Mouse (Mus musculus): ENCODE data around the gene Ccdc162. TPM values are rescaled to one million over a fixed set of nuclear protein-coding genes. Genes with fewer than 3 reads are reported as not detected.

Ccdc162 gene
- total and polyA plus RNA-seq, 2 experiments from 2014 or later = 1.2 to 3.2 TPM

DNA sequence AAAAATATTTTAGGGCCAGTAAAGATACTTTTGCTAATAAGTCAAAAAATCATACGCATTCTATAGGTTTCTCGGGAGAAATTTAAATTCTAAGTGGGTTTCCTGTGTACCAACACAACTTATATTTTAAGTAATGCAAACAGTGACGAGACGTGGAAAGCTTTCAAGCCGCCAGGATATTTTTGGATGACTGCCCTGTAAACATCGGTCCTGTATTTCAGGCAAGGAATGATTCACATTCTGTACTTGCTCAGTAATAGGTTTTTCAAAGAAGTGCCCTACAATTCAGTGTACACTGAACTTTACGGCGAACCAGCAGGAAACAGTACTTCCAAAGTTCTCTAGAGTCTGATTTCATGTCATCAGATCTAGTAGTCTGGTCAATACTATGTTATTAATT lies 5.7 kb downstream of the Ccdc162 start:
- H3K9ac ChIP-seq = no peak overlapping the region
- no peak overlapping the region for H3K4me3 ChIP-seq (ENCODE audit: low read depth, low read length)
- H3K36me3 ChIP-seq (ENCODE audit: insufficient read depth) = no peaks in the 10 kb centered on the region
- no peak overlapping the region for H3K27ac ChIP-seq (ENCODE audit: low read depth, low read length)
- no peak for ATAC-seq
- no peaks in the 10 kb centered on the region for H3K9me3 ChIP-seq (ENCODE audit: low read length)
- no peak for TF ChIP-seq CTCF (IDR thresholded peaks at IDR 0.05; ENCODE audit: low read depth)
- H3K4me2 ChIP-seq (ENCODE audit: low read depth) = no peak overlapping the region
- DNase-seq = no peak
- H3K27me3 ChIP-seq (ENCODE audit: insufficient read depth, low read length) = no peaks in the 10 kb centered on the region
- WGBS = 64% methylated on average over 8 of the region's 8 CpGs
- H3K4me1 ChIP-seq (ENCODE audit: insufficient read depth) = no peaks in the 10 kb centered on the region

DNA sequence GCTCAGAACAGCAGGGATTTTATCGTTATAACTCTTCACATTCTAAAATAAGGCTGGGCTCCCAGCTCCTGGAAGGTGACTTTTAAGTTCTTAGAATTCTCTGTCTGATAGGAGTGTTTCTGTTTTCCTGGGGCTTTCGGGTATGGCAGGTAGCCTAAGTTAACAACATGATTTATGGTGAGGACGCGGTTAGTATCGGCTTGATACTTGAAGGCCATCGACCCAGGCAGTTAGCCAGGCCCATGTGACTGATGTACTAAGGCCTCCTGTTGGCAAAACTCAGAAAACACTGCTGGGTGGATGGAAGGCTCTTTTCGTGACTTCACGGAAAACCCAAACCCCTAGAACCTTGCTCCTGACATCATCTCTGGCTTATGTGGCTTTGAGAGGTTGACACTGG lies 7.1 kb downstream of the Ccdc162 start:
- Histone ChIP-seq H3K4me1 (ENCODE audit: insufficient read depth) (no peaks in the 10 kb centered on the region), H3K27me3 (ENCODE audit: insufficient read depth, low read length) (no peaks in the 10 kb centered on the region), H3K36me3 (ENCODE audit: insufficient read depth) (no peaks in the 10 kb centered on the region), H3K4me3 (ENCODE audit: low read depth, low read length) (no peak overlapping the region), H3K9ac (no peak overlapping the region), H3K27ac (ENCODE audit: low read depth, low read length) (no peak overlapping the region), H3K4me2 (ENCODE audit: low read depth) (no peak overlapping the region), H3K9me3 (ENCODE audit: low read length) (no peaks in the 10 kb centered on the region)
- DNase-seq (no peak), ATAC-seq (no peak)
- 91% methylated on average over 8 of the region's 8 CpGs for WGBS
- no peak for TF ChIP-seq CTCF (IDR thresholded peaks at IDR 0.05; ENCODE audit: low read depth)

DNA sequence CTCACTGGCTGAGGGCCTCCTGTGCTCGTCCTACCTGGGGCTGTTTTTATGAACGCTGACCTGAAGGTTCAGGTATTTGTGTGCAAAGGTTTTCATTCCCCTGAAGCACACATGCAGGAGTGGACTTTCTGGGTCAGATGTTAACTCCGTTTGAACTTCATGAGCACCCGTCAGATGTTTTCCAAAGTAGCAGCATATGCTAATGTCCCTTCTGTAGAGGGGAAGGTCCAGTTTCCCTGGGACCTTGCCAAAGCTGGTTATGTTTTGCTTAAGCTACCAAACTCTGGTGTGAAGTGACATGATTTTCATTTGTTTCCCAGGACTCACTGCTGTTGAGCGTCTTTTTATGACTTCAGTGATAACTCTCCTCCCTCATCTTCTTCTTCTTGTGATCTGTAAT lies 16.8 kb downstream of the Ccdc162 start:
- H3K27me3 ChIP-seq (ENCODE audit: insufficient read depth, low read length) = no peaks in the 10 kb centered on the region
- no peaks in the 10 kb centered on the region for H3K36me3 ChIP-seq (ENCODE audit: insufficient read depth)
- no peak overlapping the region for H3K4me3 ChIP-seq (ENCODE audit: low read depth, low read length)
- DNase-seq (no peak), ATAC-seq (no peak)
- no peak overlapping the region for H3K4me2 ChIP-seq (ENCODE audit: low read depth)
- H3K9ac ChIP-seq = no peak overlapping the region
- H3K27ac ChIP-seq (ENCODE audit: low read depth, low read length) = no peak overlapping the region
- 87% methylated on average over 5 of the region's 5 CpGs for WGBS
- H3K4me1 ChIP-seq (ENCODE audit: insufficient read depth) = no peaks in the 10 kb centered on the region
- H3K9me3 ChIP-seq (ENCODE audit: low read length) = no peaks in the 10 kb centered on the region
- no peak for TF ChIP-seq CTCF (IDR thresholded peaks at IDR 0.05; ENCODE audit: low read depth)

DNA sequence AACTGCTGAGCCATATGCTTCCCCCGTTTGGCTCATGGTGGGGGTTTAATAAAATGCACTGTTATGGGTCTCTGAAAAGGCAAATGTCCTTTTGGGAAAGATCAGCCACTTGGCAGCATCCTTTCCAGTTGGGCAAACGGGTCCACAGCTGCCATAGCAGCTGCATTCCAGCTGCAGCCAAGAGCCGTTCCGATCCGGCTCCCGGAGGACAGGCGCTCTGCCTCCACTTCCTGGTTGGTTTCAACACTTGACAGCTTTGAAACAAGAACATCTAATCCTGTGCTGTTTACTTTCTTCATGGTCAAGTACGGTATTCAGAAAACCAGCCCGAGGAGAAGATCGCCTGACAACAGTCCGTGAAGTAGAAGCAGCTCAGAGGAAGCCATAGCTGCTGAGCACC lies 19.4 kb downstream of the Ccdc162 start:
- DNase-seq = no peak
- Histone ChIP-seq H3K27me3 (ENCODE audit: insufficient read depth, low read length) (no peaks in the 10 kb centered on the region), H3K4me3 (ENCODE audit: low read depth, low read length) (no peak overlapping the region), H3K9me3 (ENCODE audit: low read length) (no peaks in the 10 kb centered on the region), H3K27ac (ENCODE audit: low read depth, low read length) (no peak overlapping the region), H3K4me1 (ENCODE audit: insufficient read depth) (no peaks in the 10 kb centered on the region), H3K9ac (no peak overlapping the region), H3K36me3 (ENCODE audit: insufficient read depth) (no peaks in the 10 kb centered on the region), H3K4me2 (ENCODE audit: low read depth) (no peak overlapping the region)
- no peak for TF ChIP-seq CTCF (IDR thresholded peaks at IDR 0.05; ENCODE audit: low read depth)
- WGBS = 81% methylated on average over 11 of the region's 11 CpGs
- ATAC-seq = no peak

DNA sequence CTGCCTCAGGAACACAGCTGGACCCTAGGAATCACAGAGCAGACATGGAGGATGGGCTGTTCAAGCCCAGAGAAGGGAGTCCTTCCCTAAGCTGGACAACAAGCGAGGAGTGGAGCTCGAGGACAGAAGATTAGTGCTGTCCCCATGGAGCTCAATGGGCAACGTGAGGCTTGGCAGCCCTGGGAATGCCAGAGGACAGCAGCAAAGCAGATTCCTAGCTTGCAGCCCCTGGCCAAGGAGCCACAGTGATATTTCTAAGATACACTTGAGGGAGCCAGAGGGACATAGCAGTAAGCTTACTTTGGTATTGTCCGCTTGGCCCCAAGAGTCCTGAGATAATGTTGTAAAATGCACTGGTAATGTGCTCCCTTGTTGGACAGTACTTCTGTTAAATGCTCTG lies 25.5 kb downstream of the Ccdc162 start:
- 64% methylated on average over 4 of the region's 4 CpGs for WGBS

DNA sequence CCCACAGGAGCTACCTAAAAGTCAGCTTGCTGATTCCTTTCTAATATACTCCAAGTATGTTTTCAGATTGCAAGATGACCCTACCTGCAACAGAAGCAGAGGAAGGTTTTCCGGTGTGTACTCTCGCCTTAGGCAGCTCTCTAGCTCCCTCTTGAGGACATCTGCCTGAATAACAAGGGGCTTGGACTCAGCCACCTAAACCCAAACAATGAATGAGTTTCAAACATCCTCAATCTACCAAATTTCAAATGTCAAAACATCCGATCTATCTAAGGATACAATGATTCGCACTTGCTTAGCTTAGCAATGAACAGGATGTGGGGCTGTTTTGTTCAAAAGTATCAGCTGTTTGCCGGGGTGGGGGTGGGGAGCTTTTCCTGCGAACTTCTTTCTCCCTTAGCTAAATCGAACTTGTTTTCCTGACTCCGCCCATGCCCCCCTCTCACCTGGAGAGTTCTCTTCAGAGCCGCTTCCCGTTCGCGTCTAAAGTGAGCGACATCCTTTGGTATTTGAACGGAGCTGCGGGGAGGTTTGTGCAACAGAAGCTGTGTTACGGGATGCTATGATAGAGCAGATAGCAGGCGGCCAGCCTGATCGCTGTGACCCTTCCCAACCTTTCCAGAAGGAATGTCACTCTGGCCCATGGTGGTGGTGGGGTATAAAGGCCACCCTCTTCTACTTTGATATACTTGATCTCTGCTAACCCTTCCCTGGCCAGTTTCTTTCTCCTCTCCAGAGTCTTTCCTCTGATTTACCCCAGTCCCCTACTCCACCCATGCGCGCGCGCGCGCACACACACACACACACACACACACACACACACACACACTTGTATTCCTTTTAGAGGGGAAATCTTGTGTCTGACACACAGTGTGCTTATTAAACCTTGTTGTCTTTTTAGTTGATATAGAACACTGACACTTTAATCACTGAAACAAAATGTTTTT lies 26.2 kb downstream of the Ccdc162 start:
- WGBS = 24% methylated on average over 24 of the region's 24 CpGs
- no peaks in the 10 kb centered on the region for H3K36me3 ChIP-seq (ENCODE audit: insufficient read depth)
- H3K4me2 ChIP-seq (ENCODE audit: low read depth) = peak overlapping the region; percentile 64
- no peaks in the 10 kb centered on the region for H3K9me3 ChIP-seq (ENCODE audit: low read length)
- H3K4me3 ChIP-seq (ENCODE audit: low read depth, low read length) = peak overlapping the region; percentile 39
- no peak overlapping the region; the same call in 1 of the 2 replicates for H3K9ac ChIP-seq
- no peaks in the 10 kb centered on the region; the same call in 1 of the 2 replicates for H3K27me3 ChIP-seq (ENCODE audit: insufficient read depth, low read length)
- no peaks in the 10 kb centered on the region for H3K4me1 ChIP-seq (ENCODE audit: insufficient read depth)
- no peak overlapping the region for H3K27ac ChIP-seq (ENCODE audit: low read depth, low read length)
- peak; percentile 83 for DNase-seq
- TF ChIP-seq CTCF (IDR thresholded peaks at IDR 0.05; ENCODE audit: low read depth) = peak; percentile 91
- ATAC-seq = peak; percentile 75

More for the DNA sequence above, 25.5 kb downstream of the Ccdc162 start:
- DNase-seq (no peak), ATAC-seq (0 out of 2 replicates have a peak, but pooled peaks have one; percentile 14)
- peak; percentile 30; the same call in 1 of the 2 replicates for TF ChIP-seq CTCF (IDR thresholded peaks at IDR 0.05; ENCODE audit: low read depth)
- Histone ChIP-seq H3K27ac (ENCODE audit: low read depth, low read length) (no peak overlapping the region), H3K4me2 (ENCODE audit: low read depth) (no peak overlapping the region), H3K9ac (no peak overlapping the region), H3K4me3 (ENCODE audit: low read depth, low read length) (no peak overlapping the region), H3K9me3 (ENCODE audit: low read length) (no peaks in the 10 kb centered on the region), H3K36me3 (ENCODE audit: insufficient read depth) (no peaks in the 10 kb centered on the region), H3K27me3 (ENCODE audit: insufficient read depth, low read length) (no peaks in the 10 kb centered on the region; the same call in 1 of the 2 replicates), H3K4me1 (ENCODE audit: insufficient read depth) (no peaks in the 10 kb centered on the region)

DNA sequence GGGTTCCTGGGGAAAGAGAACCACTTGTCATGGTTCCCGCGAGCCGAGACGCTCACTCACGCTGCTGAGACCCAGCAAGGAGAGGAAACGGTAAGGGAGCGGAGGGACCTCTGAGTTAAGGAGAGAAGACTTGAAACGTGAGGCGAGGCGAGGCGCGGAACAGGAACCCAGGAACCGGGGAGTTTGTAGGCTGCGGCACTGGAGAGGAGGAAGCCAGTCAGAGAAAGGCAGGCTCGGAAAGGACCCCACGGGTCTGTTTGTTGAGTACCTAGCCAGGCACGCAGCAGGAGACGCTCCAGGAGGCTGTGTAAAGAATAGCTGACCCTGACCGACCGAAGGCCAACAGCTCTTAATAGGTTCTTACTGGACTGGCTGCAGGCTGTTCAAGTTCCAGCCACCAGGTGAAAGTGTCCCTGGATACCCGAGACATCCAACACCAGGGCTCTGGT lies 31.9 kb downstream of the Ccdc162 start:
- WGBS = 4% methylated on average over 21 of the region's 21 CpGs
- H3K27ac ChIP-seq (ENCODE audit: low read depth, low read length) = no peak overlapping the region

More for the DNA sequence above, 31.9 kb downstream of the Ccdc162 start:
- no peaks in the 10 kb centered on the region for H3K27me3 ChIP-seq (ENCODE audit: insufficient read depth, low read length)
- no peak for TF ChIP-seq CTCF (IDR thresholded peaks at IDR 0.05; ENCODE audit: low read depth)
- no peaks in the 10 kb centered on the region for H3K9me3 ChIP-seq (ENCODE audit: low read length)
- no peak overlapping the region for H3K9ac ChIP-seq
- ATAC-seq = no peak
- no peak for DNase-seq
- no peak overlapping the region for H3K4me2 ChIP-seq (ENCODE audit: low read depth)
- H3K36me3 ChIP-seq (ENCODE audit: insufficient read depth) = no peaks in the 10 kb centered on the region
- H3K4me3 ChIP-seq (ENCODE audit: low read depth, low read length) = no peak overlapping the region
- H3K4me1 ChIP-seq (ENCODE audit: insufficient read depth) = 0 out of 2 replicates have a peak, but pooled peaks cover 3% of the 10 kb centered on the region

Data from forebrain, postnatal 0 days (tissue).